Mouse (Mus musculus): ENCODE data around the gene Pard3.

Gene Pard3

GRCm38 (mm10) chr8:127222361-127222760, 158.7 kb downstream of the Pard3 start:
- no peaks in the 10 kb centered on the region for H3K9me3 ChIP-seq (ENCODE audit: low read length)
- H3K4me3 ChIP-seq (replicated peaks; ENCODE audit: low read length), result no peak overlapping the region
- H3K4me1 ChIP-seq (replicated peaks; ENCODE audit: low read depth, low read length), result no peaks in the 10 kb centered on the region
- TF ChIP-seq CTCF (conservative IDR thresholded peaks at IDR 0.05; ENCODE audit: low read length), result no peak
- no peak for TF ChIP-seq POU5F1 (IDR thresholded peaks at IDR 0.05; ENCODE audit: borderline replicate concordance, low read length)
- no peak for TF ChIP-seq NANOG (IDR thresholded peaks at IDR 0.05; ENCODE audit: borderline replicate concordance, low read length)
- no peaks in the 10 kb centered on the region for H3K36me3 ChIP-seq (ENCODE audit: insufficient read depth, low read length)
- no peaks in the 10 kb centered on the region for H3K27me3 ChIP-seq (ENCODE audit: insufficient read depth, low read length)

GRCm38 (mm10) chr8:127226996-127227395, 163.3 kb downstream of the Pard3 start:
- Histone ChIP-seq H3K9me3 (ENCODE audit: low read length) (no peaks in the 10 kb centered on the region), H3K36me3 (ENCODE audit: insufficient read depth, low read length) (no peaks in the 10 kb centered on the region), H3K4me1 (replicated peaks; ENCODE audit: low read depth, low read length) (no peaks in the 10 kb centered on the region; the same call in 1 of the 2 replicates), H3K27me3 (ENCODE audit: insufficient read depth, low read length) (no peaks in the 10 kb centered on the region), H3K4me3 (replicated peaks; ENCODE audit: low read length) (no peak overlapping the region)
- TF ChIP-seq NANOG (IDR thresholded peaks at IDR 0.05; ENCODE audit: borderline replicate concordance, low read length), result no peak
- no peak for TF ChIP-seq POU5F1 (IDR thresholded peaks at IDR 0.05; ENCODE audit: borderline replicate concordance, low read length)
- TF ChIP-seq CTCF (conservative IDR thresholded peaks at IDR 0.05; ENCODE audit: low read length), result no peak

- H3K36me3 ChIP-seq (ENCODE audit: insufficient read depth, low read length), result no peaks in the 10 kb centered on the region
- no peaks in the 10 kb centered on the region; the same call in 1 of the 2 replicates for H3K4me1 ChIP-seq (replicated peaks; ENCODE audit: low read depth, low read length)
- H3K9me3 ChIP-seq (ENCODE audit: low read length), result no peaks in the 10 kb centered on the region
- no peak overlapping the region for H3K4me3 ChIP-seq (replicated peaks; ENCODE audit: low read length)
- no peaks in the 10 kb centered on the region for H3K27me3 ChIP-seq (ENCODE audit: insufficient read depth, low read length)
- no peak for TF ChIP-seq NANOG (IDR thresholded peaks at IDR 0.05; ENCODE audit: borderline replicate concordance, low read length)
- TF ChIP-seq CTCF (conservative IDR thresholded peaks at IDR 0.05; ENCODE audit: low read length), result no peak
- no peak for TF ChIP-seq POU5F1 (IDR thresholded peaks at IDR 0.05; ENCODE audit: borderline replicate concordance, low read length)
These were observed 163.7 kb downstream of the Pard3 start for GRCm38 (mm10) chr8:127227407-127227806.

GRCm38 (mm10) chr8:127229325-127230232, 165.9 kb downstream of the Pard3 start:
- H3K4me3 ChIP-seq (replicated peaks; ENCODE audit: low read length), result no peak overlapping the region

GRCm38 (mm10) chr8:127230233-127230595, 166.5 kb downstream of the Pard3 start:
- Histone ChIP-seq H3K9me3 (ENCODE audit: low read length) (no peaks in the 10 kb centered on the region), H3K36me3 (ENCODE audit: insufficient read depth, low read length) (no peaks in the 10 kb centered on the region), H3K4me1 (replicated peaks; ENCODE audit: low read depth, low read length) (no peaks in the 10 kb centered on the region; the same call in 1 of the 2 replicates), H3K27me3 (ENCODE audit: insufficient read depth, low read length) (no peaks in the 10 kb centered on the region), H3K4me3 (replicated peaks; ENCODE audit: low read length) (no peak overlapping the region)
- TF ChIP-seq POU5F1 (IDR thresholded peaks at IDR 0.05; ENCODE audit: borderline replicate concordance, low read length) (no peak), CTCF (conservative IDR thresholded peaks at IDR 0.05; ENCODE audit: low read length) (no peak), NANOG (IDR thresholded peaks at IDR 0.05; ENCODE audit: borderline replicate concordance, low read length) (no peak)

More at GRCm38 (mm10) chr8:127229325-127230232, 165.9 kb downstream of the Pard3 start:
- Histone ChIP-seq H3K9me3 (ENCODE audit: low read length) (no peaks in the 10 kb centered on the region), H3K27me3 (ENCODE audit: insufficient read depth, low read length) (no peaks in the 10 kb centered on the region), H3K4me1 (replicated peaks; ENCODE audit: low read depth, low read length) (no peaks in the 10 kb centered on the region; the same call in 1 of the 2 replicates), H3K36me3 (ENCODE audit: insufficient read depth, low read length) (no peaks in the 10 kb centered on the region)
- no peak for TF ChIP-seq NANOG (IDR thresholded peaks at IDR 0.05; ENCODE audit: borderline replicate concordance, low read length)
- no peak for TF ChIP-seq CTCF (conservative IDR thresholded peaks at IDR 0.05; ENCODE audit: low read length)
- no peak for TF ChIP-seq POU5F1 (IDR thresholded peaks at IDR 0.05; ENCODE audit: borderline replicate concordance, low read length)

- H3K4me1 ChIP-seq (replicated peaks; ENCODE audit: low read depth, low read length), result no peaks in the 10 kb centered on the region
- TF ChIP-seq POU5F1 (IDR thresholded peaks at IDR 0.05; ENCODE audit: borderline replicate concordance, low read length) (no peak), CTCF (conservative IDR thresholded peaks at IDR 0.05; ENCODE audit: low read length) (no peak), NANOG (IDR thresholded peaks at IDR 0.05; ENCODE audit: borderline replicate concordance, low read length) (no peak)
- no peaks in the 10 kb centered on the region for H3K36me3 ChIP-seq (ENCODE audit: insufficient read depth, low read length)
- H3K4me3 ChIP-seq (replicated peaks; ENCODE audit: low read length), result no peak overlapping the region
- no peaks in the 10 kb centered on the region for H3K9me3 ChIP-seq (ENCODE audit: low read length)
- H3K27me3 ChIP-seq (ENCODE audit: insufficient read depth, low read length), result no peaks in the 10 kb centered on the region
These were observed 179.7 kb downstream of the Pard3 start for GRCm38 (mm10) chr8:127243351-127243750.

GRCm38 (mm10) chr8:127243841-127244240, 180.1 kb downstream of the Pard3 start:
- no peaks in the 10 kb centered on the region for H3K27me3 ChIP-seq (ENCODE audit: insufficient read depth, low read length)
- no peaks in the 10 kb centered on the region for H3K36me3 ChIP-seq (ENCODE audit: insufficient read depth, low read length)
- TF ChIP-seq POU5F1 (IDR thresholded peaks at IDR 0.05; ENCODE audit: borderline replicate concordance, low read length) (no peak), NANOG (IDR thresholded peaks at IDR 0.05; ENCODE audit: borderline replicate concordance, low read length) (no peak), CTCF (conservative IDR thresholded peaks at IDR 0.05; ENCODE audit: low read length) (no peak)
- no peaks in the 10 kb centered on the region for H3K4me1 ChIP-seq (replicated peaks; ENCODE audit: low read depth, low read length)
- H3K4me3 ChIP-seq (replicated peaks; ENCODE audit: low read length), result no peak overlapping the region
- H3K9me3 ChIP-seq (ENCODE audit: low read length), result no peaks in the 10 kb centered on the region

GRCm38 (mm10) chr8:127250746-127251145, 187.1 kb downstream of the Pard3 start:
- no peaks in the 10 kb centered on the region for H3K36me3 ChIP-seq (ENCODE audit: insufficient read depth, low read length)
- no peaks in the 10 kb centered on the region for H3K4me1 ChIP-seq (replicated peaks; ENCODE audit: low read depth, low read length)
- no peak overlapping the region for H3K4me3 ChIP-seq (replicated peaks; ENCODE audit: low read length)
- H3K27me3 ChIP-seq (ENCODE audit: insufficient read depth, low read length), result no peaks in the 10 kb centered on the region
- H3K9me3 ChIP-seq (ENCODE audit: low read length), result no peaks in the 10 kb centered on the region
- TF ChIP-seq POU5F1 (IDR thresholded peaks at IDR 0.05; ENCODE audit: borderline replicate concordance, low read length), result no peak
- TF ChIP-seq CTCF (conservative IDR thresholded peaks at IDR 0.05; ENCODE audit: low read length), result no peak
- no peak for TF ChIP-seq NANOG (IDR thresholded peaks at IDR 0.05; ENCODE audit: borderline replicate concordance, low read length)

Measured in E14TG2a.4 (cell line).